Mouse (Mus musculus) lung, adult 18-20 months (tissue): ENCODE data around the gene Rhob.
A peak's percentile ranks its signal among the peaks of the same experiment; 100 is the strongest.
"Not testable (repeated sequence)": the region's sequence is repeated elsewhere in the genome, so short reads cannot be mapped to it uniquely, and the experiment has no call there.

Source experiments
- DNase-seq, 2 experiments: peaks; one replicate each; pipeline ENCODE4 v3.0.0; 2022; ENCODE audit warnings: mixed read lengths in 2 of 2

Gene Rhob

DNA sequence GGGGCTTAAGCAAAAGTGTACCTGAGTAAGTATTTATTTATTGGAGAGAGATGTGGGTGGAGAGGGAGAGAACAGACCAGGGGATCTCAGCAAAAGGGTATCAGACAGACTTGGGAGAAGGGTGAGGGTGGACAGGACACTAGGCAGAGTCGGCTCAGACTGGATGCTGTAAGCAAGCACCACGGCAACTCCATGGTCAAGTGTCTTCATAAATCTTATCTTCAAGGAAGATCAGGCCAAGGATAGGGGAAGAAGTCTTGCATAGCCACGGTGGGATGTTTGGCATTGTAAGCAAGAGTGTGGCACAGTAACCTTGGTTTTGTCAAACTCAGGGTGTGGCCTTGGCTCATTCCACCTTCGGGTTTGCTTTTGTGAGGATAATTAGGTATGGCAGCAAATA, 27.8 kb downstream of the Rhob start:
- DNase-seq: no peak

DNA sequence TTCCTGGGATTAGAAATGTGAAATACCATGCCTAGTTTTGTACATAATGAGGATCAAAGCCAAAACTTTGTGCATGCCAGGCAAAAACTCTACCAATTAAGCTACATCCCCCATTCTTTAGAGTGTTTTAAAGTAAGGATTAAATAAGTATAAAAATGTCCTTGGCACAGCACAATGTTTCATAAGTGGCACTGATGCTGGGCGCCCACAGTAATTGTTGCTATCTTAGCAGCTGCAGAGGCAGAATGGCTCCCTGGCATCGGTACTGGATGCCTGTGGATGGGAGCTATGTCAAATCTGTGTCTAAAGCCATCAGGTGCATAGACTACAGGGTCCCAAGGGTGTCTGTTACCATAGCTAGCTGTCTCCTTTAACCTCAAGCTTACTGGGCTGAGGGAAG, 28.8 kb downstream of the Rhob start:
- no peak for DNase-seq

DNA sequence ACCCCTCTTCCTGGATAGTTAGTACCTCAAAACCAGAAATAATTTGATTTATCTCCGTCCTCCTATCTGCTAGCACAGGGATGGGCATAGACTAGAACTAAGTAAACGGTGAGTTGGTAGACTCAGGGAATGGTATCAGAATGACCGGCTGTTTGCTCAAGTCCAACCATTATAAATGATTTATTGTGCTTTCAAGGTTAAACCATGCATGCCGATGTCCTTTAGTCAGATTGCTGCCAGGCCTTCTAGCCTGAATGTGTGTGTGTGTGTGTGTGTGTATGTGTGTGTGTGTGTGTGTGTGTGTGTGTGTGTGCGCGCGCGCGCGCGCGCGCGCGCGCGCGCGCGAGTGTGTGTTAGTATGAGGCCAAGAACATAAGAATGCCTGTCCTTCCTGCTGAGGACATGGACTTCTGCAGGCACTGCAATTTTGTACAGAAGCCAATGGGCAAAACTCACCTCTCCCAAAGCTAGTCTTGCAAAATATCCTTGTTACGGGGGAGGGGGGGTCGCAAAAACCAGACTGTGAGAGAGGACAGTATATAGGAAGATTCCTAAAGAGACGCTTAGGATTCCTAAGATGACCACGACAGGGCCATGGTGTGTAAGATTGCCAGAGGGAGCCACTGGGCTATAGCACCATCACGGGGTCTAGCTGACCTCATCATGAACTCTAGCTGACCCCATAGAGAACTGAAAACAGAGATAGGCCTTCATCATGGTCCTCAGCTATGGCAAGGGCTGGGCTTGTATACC, 29.9 kb downstream of the Rhob start:
- no peak for DNase-seq

DNA sequence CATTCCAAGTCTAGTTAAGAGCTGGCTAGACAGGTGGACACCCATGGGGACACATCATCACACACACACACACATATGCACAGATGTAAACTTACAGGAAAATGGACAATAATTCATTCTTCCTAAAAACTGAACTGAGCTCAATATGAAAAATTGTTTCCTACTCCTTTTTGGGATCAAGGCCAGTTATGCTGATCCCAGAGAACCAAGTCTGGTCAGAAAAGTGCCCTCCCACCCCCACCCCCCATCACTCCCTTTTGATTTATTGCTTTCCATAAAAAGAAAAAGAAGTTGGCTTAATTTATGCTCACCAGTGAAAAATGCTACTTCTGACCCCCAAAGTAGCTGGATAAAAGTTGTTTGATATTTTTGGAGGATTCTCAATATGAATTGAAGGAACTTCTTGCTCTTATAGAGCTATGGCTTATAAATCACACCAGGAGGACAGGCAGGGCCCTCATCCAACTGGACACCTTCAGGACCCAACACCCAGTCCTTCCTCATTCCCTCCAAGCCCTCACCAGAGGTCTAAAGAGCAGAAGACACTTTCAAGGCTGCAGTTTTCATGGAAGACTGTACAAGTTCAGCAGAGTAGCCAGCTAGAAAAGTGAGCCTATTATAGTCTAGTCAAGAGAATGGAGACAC, 31.5 kb downstream of the Rhob start:
- no peak for DNase-seq

DNA sequence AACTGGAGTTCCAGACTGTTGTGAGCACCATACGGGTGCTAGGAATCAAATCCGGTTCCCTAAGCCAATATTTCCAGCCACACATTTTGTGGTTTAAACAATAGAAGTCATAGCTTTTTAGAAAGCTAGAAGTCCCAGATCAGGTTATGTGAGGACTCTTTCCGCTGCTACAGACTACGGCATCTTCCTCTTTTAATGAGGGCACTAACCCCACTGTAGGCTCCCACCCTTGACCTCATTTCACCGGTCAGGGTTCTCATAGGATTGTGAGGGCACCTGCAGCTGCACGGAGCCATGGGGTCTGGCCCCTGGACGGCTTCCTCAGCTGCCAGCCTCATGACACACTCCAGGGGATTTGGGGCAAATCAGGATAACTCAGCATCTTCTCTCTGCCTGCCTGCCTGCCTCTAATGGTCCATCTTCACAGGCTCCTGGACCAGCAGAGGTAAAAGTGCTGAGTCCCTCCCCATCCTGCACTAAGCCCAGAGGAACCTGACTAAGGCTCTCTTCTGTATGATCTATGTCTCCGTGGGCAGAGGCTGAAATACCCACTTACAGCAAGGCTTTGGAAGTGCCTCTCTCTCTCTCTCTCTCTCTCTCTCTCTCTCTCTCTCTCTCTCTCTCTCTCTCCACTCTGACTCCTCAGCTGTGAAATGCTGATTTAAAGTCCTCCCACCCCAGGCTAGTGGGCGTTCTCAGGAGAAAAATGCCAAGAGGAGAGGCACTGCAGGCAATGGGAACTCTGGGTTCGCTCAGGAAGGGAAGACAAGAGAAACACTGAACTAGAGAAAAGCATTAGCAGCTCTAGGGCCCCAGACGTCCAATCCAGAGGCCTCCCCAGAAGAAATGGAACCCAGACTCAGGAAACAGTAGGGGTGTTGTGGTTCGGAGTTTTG, 32.5 kb downstream of the Rhob start:
- no peak for DNase-seq

DNA sequence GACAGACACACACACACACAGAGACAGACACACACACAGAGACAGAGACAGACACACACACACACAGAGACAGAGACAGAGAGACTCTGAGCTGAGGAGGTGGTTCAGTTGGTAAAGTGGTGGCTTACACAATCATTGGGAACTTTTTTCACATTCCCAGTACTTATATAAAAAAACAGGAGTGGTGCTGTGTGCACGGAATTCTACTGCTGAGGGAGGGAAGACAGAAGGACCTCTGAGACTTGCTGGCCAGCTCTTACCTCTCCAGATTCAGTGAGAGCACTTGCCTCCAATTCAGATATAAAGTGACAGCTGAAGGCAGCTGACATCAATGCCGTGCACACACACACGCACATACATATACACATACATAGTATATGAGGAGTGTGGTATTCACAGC, 34.1 kb downstream of the Rhob start:
- DNase-seq: no peak

DNA sequence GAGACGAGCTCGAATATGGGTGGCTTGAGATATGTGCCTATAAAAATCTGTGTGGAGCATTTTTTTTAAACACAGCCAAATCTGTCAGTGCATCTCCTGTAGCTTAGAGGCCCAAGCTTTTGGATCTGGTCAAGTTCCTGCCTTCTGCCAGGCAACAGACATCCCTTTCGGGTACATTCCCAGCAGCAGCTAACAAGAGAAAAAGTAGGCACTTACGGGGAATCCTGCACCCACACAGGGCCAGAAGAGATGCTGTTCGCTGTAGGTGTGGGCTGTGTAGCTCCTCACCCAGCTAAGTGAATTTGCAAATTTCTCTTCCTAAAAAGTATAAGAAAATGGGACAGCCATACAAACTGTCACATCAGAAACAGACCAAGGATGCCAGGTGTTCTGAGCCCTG, 34.8 kb downstream of the Rhob start:
- no peak for DNase-seq

DNA sequence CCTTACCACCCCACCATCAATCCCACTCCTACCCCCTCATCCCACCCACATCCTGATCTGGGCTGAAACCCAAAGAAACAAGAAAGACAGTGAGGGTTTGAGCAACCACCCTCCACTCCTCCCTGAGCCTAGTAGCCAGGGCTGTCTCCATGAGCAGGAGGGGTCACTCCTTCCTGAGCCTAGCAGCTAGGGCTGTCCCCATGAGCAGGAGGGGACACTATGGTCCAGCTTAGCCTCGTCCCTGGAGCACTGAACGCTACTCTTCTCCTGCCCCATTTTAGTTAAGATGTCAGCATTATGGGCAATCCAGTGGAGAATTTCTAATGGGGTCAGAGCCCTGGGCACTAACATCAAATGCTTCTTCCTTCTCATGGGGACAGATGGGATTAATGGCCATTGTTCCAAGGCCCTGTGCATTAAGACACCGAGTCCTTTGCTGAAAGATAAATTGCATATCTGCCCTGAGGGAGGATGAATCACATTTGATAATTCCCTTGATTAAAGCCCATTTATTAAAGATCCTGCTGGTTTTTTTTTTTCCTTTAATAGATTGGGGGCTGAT, 36.1 kb downstream of the Rhob start:
- no peak for DNase-seq

DNA sequence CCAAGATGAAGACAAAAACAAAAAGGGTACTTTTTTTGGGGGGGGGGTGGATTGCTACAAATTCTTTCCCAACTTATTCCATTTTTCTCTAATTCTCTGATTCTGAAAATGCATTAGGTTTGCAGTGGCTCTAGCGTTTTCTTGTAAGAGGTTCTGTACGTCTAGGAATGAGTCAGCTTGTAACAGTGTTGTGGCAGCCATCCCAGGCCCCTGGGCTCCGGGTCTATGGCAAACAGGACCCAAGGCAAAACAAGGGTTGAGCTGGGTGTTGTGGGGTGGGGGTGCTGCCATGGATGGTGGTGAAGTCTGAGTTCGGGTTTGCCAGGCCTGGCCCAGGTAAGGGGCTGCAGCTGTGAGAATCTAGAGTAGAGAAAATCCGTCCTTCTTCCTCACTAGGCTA, 37.3 kb downstream of the Rhob start:
- DNase-seq: no peak

DNA sequence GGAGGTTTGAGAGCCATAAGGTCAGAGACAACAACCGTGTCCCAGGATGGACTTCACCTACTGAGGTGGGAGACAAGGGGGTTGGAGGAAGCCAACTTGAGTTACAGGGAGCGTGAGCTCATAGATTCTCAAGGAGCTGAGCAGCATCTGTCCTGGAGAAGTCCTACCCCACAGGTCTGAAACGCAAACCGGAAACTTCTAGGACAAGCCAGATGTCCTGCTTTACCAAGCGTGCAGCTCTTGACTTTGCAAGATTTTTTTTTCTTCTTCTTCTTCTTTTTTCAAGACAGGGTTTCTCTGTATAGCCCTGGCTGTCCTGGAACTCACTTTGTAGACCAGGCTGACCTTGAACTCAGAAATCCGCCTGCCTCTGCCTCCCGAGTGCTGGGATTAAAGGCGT, 38.2 kb downstream of the Rhob start:
- not testable (repeated sequence) for DNase-seq

DNA sequence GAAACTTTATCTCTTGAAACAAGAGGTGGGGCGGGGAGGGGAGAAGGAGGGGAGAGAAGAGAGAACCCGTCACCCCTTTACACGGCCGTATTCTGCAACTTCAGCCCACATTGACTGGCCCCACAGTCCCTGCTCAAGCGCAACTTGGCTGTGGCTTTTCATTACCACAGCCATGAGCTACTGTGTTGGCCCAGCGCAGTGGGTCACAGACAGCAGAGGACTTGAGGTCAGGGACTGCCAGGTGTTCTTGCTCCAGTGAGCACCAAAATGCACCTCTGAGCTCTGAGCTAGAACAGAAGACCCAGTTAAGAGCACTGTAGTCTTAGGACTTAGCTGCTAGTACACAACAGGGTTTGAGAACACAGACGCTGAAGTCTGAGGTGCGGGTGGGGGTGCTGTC, 41.4 kb downstream of the Rhob start:
- no peak for DNase-seq

DNA sequence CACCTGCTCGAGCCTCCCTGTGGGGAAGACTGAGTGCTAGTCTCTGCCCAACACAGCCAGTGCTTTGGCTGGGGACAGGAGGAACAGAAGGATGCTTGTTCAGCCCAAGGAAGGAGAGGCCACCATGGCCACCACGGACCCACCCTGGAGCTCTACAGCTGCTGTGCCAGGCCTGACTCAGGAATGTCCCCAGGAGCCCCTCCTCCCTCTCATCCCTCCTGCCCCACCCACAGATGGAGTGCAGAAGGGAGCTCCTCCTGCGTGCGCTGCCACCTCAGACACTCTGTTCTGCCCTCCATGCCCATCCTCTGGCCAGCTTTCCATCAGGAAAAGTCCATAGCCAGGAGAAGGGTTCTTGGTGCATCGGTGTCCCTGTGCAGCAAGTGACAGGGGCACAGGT, 42.8 kb downstream of the Rhob start:
- peak in 1 of 2 experiments; percentile 60 for DNase-seq

DNA sequence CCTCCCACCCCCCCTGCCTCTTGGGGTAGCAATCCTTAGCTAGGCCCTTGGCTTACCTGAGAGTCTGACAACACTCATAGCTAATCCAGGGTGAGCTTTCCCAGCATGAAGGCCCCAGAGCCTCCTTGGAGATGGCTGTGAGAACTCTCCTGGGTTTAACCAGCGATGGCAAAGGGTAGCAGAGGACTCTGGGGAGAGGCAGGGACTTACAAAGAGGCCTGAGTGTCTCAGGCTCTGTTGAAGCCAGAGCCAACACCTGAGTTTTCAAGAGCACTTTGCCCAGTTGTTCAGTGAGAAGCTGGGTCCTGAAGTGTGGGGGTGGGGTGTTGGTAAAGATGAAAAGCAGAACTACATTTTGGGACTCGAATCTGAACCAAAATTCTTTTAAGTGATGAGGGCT, 44.8 kb downstream of the Rhob start:
- peak; percentile 70 to 81 for DNase-seq

DNA sequence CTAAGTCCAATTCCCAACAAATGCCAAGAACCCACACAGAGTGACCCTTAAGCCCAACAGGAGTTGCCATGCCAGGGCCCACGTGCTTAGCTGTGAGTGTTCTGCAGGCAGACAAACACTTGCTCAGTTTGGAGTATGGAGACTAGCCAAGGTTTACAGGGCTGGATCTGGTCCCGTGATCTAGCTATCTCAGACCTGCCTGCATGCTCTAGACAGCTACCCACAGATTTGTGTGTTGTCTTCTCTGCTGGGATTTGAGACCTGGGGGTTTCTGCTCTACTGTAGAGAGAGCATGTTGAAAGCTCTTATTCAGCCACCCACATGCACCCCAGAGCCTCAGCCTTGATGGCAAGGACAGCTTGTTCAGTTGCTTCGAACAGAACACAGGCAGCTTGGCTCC, 45.3 kb downstream of the Rhob start:
- DNase-seq: peak; percentile 82 to 86

DNA sequence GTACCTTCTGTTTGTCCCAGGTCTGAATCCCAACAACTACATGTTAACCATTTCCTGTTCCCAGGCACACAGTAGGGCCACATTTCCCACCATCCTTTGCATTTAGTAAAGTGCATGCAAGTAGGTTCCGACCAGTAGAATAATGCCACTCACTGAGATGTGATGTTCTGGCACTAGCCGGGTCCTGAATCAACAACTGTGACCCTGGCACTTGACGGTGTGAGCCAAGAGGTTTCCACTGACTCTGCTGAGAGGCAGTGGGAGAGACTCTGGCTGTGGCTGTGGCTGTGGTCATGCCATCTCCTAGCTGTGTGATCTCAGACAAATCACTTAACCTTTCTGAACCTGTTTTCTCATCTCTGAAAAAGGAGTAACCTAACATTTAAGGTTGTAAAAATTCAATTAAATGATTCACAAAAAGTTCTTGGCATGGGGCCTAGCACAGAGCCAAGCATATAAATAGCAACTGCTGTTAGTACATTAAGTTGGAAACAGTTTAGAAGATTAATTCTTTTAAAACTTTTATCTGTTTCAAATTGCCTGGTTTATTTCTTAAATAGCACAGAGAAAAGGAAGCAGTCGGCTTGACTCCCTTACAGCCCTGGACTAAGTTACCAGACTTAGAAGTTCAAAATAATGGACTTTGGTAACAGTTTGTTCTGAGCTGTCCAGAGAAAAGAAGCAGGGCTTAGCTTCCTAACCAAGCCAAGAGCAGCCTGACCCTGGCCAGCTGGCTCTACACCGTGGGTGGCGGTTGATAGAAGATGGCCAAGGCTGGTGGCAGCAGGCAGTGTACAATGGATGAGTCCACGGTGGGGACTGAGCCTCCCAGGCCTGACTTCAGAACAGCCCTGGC, 46.8 kb downstream of the Rhob start:
- DNase-seq: no peak

DNA sequence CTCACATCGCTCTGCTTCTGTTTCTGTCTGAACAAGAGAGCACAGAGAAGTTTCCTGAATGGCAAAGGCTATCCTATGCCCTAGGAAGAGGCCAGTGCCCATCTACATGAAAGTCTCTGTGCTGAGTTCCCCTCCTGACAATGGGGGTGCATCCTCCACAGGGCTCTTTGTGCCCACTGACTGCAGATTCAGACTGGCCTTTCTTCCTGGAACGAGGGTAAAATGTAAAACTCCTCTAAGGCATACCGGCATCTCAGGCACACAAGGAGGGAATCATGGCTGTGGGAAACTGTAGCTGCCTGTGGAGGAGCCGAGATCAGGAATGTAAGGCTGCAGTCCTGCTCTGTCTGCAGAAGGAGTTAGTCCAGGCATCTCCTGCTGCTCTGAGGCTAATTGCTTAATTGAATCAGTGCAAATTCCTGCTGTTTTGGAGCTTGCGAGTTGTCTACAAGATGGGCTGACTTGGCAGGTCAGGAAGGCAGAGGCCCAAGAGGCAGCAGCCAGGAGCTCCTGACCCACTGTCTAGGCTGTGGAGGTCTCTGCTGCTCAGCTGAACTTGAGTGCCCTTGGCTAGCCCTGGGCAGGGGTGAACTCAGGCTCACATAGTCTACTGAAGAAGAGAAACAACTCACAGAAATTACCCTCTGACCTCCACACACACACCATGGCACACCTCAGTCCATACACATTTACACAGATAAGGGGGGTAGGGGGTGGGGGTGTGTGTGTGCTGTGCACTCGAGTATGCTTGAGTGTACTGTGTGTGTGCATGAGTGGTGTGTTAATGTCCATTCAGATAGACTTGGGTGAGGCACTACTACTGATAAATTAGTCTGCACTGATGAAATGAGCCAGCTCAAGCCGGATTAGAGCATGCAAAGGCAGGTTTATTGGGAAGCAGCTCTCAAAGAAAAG, 48.0 kb downstream of the Rhob start:
- DNase-seq: no peak

DNA sequence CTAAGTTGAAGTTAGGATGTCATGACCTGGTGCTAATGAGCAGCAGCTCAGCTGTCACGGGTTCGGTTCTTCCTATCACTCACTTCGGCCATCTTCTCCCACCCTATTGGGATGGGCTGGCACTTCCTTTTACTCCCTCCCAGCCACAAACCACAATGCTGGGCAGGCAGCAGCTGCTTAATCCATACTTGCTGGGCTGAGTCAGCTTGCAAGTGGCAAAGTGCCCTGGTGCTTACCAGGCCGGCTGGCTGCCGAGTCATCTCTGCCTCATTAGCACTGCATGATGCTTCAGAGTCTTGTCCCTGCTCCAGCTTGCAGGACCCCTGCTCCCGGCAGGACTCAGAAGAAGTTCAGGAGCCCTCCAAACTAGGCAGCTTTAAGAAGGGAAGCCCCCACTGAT, 49.2 kb downstream of the Rhob start:
- peak; percentile 48 to 53 for DNase-seq

DNA sequence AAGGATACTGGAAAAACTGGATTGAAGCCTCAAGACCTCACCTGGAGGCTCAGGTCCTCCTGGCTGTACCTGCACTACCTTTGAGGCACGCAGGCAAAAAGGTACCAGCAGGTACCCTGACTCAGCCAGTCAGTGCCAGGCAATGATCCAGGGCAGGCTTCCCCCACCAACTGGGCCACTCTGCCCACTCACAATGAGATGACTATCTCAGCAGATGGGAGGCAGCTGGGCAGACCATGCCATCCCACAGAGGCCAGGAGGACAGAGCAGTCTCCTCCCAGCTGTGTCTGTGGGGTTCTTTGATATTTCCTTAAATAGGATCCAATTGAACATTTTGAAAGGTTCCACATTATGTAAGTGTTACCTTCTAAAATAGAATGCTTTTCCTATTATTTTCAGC, 49.8 kb downstream of the Rhob start:
- no peak for DNase-seq
